Mouse (Mus musculus) spleen, adult 2 months (tissue): Measurements from ENCODE around the gene Gm10340. TPM values are rescaled to one million over a fixed set of nuclear protein-coding genes. Genes with fewer than 3 reads are reported as not detected.
"Not testable (repeated sequence)": the region's sequence is repeated elsewhere in the genome, so short reads cannot be mapped to it uniquely, and the experiment has no call there.

Experiments used
- DNase-seq, 2 experiments: peaks; one replicate each; pipeline versions ENCODE4 v3.0.0 to v3.0.0-alpha.2; 2012 to 2021; ENCODE audit warnings: low spot score in 2 of 2, low read depth in 1 of 2
- H3K27ac ChIP-seq: fragments of 200-500 bp; 2 replicates; pipeline ENCODE4 v1.5.1; 2012; ENCODE audit warnings: low read length, inconsistent platforms; ENCODE audit not compliant: insufficient read depth
- H3K27me3 ChIP-seq: fragments of 200-500 bp; 2 replicates; pipeline ENCODE4 v1.6.1; 2012; ENCODE audit warnings: mild to moderate bottlenecking, moderate library complexity, low read length, inconsistent platforms; ENCODE audit not compliant: control insufficient read depth, insufficient read depth
- H3K36me3 ChIP-seq: fragments of 200-500 bp; 2 replicates; pipeline ENCODE4 v1.6.1; 2012; ENCODE audit warnings: mild to moderate bottlenecking, low read length, inconsistent platforms; ENCODE audit not compliant: control insufficient read depth, insufficient read depth
- H3K4me1 ChIP-seq: fragments of 200-500 bp; 2 replicates; pipeline ENCODE4 v1.6.1; 2011; ENCODE audit warnings: inconsistent platforms; ENCODE audit not compliant: control insufficient read depth, insufficient read depth, insufficient read length
- H3K4me3 ChIP-seq: fragments of 200-500 bp; 2 replicates; pipeline ENCODE4 v1.5.1; 2011; ENCODE audit warnings: mild to moderate bottlenecking, inconsistent platforms; ENCODE audit not compliant: insufficient read depth, insufficient read length; ENCODE audit errors: extremely low read depth
- WGBS: fragments of 180-500 bp; shearing (Covaris S2); methylation state at CpG from one replicate; pipeline ENCODE4 v1.1.7; 2018; 5-methylcytosine and 5-hydroxymethylcytosine counted together
- polyA plus RNA-seq: library from polyadenylated mRNA; depleted of rRNA; stranded (reverse); fragments of >200 nt; gene quantifications from 2 replicates; pipeline ENCODE4 v1.2.3, GENCODE M21; 2012; rRNA removed

The Gm10340 gene
- polyA plus RNA-seq, result not detected in 2 replicates

- not testable (repeated sequence) for H3K27me3 ChIP-seq, H3K27ac ChIP-seq, H3K4me1 ChIP-seq, DNase-seq, H3K4me3 ChIP-seq, H3K36me3 ChIP-seq
- WGBS, result 85% methylated on average over 2 of the region's 3 CpGs
These were observed at the start of gene Gm10340 for GRCm38 (mm10) chr14:3133697-3134096. Gm10340 (plus strand) TSS chr14:3133997.

GRCm38 (mm10) chr14:3116051-3116450 is 17.7 kb upstream of the Gm10340 start:
- DNase-seq, result peak in 1 of 2 experiments; percentile 2

GRCm38 (mm10) chr14:3187955-3188354 is 54.2 kb downstream of the Gm10340 start, which contains the start of gene Gm5795:
Gm5795 (plus strand) TSS chr14:3188255.
- not testable (repeated sequence) for H3K4me3 ChIP-seq, DNase-seq, H3K27ac ChIP-seq, H3K27me3 ChIP-seq, H3K4me1 ChIP-seq, H3K36me3 ChIP-seq
- WGBS, result no CpG with 5 or more reads among the region's 2 CpGs

More at GRCm38 (mm10) chr14:3116051-3116450, 17.7 kb upstream of the Gm10340 start:
- H3K4me3 ChIP-seq, H3K36me3 ChIP-seq, H3K27me3 ChIP-seq, H3K4me1 ChIP-seq, H3K27ac ChIP-seq: not testable (repeated sequence)
- WGBS, result 87% methylated on average over 23 of the region's 25 CpGs

Other genes starting within 250 kb of the Gm10340 start
- gene Gm2888, start 104.0 kb upstream of the Gm10340 start, polyA plus RNA-seq, result not detected in 2 replicates
- gene Gm2897, start 84.7 kb upstream of the Gm10340 start, polyA plus RNA-seq, result 0.13 TPM in 1 of 2 replicates, not detected in the other
- gene Gm5795, start 54.3 kb downstream of the Gm10340 start, polyA plus RNA-seq, result not detected in 2 replicates
- 0.07 TPM in 1 of 2 replicates, not detected in the other for gene D830030K20Rik, start 74.5 kb downstream of the Gm10340 start, polyA plus RNA-seq
- 0.04 and 0.09 TPM in 2 replicates for gene Gm2956, start 198.6 kb downstream of the Gm10340 start, polyA plus RNA-seq